Mouse (Mus musculus): ENCODE data around the gene Tmem262.
A peak's percentile ranks its signal among the peaks of the same experiment; 100 is the strongest.

Gene Tmem262

DNA sequence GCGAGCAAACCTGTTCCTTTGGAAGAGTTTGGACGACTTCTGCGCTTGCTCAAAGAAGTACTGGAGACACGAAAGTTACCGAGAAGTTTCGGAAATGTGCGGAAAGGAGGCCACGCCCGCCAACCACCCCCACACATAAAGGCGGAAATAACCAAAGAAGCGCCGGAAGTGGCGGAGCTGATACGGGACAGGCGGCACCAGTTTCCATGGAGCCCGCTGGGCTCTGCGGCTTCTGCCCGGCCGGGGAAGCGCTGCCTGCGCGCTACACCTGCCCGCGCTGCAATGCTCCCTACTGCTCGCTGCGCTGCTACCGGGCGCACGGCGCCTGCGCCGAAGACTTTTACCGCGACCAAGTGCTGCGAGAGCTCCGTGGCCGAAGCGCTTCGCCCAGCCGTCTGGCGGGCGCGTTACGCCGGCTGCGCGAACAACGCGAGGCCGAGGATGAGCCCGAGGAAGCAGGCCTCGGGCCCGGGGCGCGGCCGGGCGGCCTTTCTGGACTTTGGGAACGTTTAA, 18.8 kb upstream of the Tmem262 start, which contains the start of gene Znhit2:
Gene Znhit2, plus strand, starts transcription at position 172 of the 513 bp plus-strand sequence.
- peak; percentile 91 for DNase-seq (ENCODE audit: low spot score)

DNA sequence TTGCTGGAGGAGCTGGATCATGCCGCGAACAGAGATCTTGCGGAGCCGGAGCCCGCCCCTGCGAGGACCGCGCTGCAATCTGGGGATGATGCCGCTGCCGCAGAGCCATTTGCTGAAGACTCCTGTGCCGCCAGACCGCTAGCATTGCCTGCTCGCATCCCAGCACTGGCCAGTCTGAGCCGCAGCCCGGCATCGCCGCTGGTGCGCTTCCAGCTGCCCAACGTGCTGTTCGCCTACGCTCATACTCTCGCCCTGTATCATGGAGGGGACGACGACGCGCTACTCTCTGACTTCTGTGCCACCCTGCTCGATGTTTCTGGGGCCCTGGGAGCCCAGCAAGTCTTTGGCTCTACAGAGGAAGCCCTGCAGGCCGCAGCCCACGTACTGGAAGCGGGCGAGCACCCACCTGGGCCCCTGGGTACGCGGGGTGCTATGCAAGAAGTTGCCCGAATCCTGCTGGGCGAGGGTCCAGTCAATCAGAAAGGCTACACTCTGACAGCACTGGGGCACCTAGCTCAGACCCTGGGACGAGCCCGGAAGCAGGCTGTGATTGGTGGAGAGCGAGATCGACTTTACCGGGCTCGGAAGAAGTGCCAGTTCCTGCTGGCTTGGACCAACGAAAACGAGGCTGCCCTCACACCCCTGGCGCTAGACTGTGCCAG, 18.1 kb upstream of the Tmem262 start:
- no peak for DNase-seq (ENCODE audit: low spot score)

- DNase-seq (ENCODE audit: low spot score), result no peak
Measured at GRCm38 (mm10) chr19:6062418-6062817, 17.4 kb upstream of the Tmem262 start.

- no peak for DNase-seq (ENCODE audit: low spot score)
Measured at GRCm38 (mm10) chr19:6063081-6063480, 16.8 kb upstream of the Tmem262 start.

DNA sequence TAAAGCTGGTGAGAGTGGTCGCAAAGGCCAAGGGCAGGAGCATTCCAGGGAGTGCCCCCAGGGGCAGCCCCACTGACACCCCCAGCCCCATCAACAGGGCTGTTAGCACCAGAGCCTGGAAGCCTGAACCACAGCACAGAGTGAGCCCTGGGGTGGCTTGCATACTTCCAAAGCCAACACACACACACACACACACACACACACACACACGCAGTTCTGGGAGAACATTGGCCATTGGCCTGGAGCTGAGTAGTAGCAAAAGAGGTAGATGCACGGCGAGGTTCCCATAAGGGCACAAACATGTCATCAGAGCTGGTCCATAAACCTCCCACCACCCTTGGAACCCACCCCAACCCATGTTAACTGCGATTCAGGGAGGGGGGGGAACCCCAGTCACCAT, 13.3 kb upstream of the Tmem262 start:
- no peak for DNase-seq (ENCODE audit: low spot score)

GRCm38 (mm10) chr19:6067011-6067723, 12.7 kb upstream of the Tmem262 start:
- DNase-seq (ENCODE audit: low spot score), result peak; percentile 52

DNA sequence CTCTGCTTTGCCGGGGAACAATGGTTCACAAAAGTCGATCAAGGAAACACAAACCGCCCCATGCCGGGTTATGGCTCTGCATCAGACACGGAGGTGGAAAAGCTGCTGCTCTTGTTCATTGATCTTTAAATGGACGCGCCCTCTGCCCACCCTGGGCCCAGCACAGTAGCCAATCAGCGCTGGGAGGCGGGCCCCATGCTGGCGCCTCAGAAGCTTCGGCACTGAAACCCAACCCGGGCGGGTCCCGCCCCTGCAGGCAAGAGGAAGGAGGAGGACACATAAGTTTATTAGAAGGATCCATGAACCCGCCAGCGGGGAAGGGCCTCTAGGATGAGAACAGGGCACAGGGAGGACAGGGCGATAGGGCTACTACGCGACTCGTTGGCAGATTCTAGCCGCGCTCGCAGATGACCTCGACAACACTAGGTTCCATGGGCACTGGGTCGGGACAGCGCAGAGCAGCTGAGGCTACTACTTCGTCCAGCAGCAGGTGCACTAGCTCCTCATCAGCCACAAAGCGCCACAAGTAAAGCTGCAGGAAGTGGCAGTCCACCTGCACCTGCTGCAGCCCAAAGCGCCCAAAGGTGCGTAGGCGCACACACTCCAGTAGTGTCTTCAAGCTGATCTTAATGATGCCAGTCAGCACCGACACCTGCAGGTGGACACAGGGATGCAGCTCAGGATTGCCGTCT, 12.0 kb upstream of the Tmem262 start, which contains the start of gene Tm7sf2:
Gene Tm7sf2, minus strand, starts transcription at position 650 of the 692 bp plus-strand sequence.
- peak; percentile 91 for DNase-seq (ENCODE audit: low spot score)

DNA sequence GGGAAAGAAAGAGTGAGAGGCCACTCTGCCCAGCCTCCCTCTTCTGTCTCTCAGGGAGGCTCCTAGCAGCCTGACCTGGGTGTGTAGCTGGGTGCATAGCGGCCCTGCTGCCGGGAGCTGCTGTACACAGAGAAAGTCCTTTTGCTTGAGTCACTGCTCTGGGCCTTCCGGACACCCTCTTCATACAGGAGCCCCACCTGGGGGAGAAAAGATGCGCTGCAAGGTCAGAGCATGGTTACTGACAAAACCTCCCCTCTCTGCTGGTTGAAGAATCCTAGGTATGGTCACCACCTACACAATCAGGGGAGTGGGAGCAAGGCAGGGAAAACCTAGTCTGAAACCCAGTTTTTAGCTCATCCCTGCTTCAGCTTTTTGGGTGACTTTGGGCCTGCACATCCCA, 10.9 kb upstream of the Tmem262 start:
- no peak for DNase-seq (ENCODE audit: low spot score)

- DNase-seq (ENCODE audit: low spot score), result no peak
Measured at GRCm38 (mm10) chr19:6069851-6070250, 10.0 kb upstream of the Tmem262 start.

DNA sequence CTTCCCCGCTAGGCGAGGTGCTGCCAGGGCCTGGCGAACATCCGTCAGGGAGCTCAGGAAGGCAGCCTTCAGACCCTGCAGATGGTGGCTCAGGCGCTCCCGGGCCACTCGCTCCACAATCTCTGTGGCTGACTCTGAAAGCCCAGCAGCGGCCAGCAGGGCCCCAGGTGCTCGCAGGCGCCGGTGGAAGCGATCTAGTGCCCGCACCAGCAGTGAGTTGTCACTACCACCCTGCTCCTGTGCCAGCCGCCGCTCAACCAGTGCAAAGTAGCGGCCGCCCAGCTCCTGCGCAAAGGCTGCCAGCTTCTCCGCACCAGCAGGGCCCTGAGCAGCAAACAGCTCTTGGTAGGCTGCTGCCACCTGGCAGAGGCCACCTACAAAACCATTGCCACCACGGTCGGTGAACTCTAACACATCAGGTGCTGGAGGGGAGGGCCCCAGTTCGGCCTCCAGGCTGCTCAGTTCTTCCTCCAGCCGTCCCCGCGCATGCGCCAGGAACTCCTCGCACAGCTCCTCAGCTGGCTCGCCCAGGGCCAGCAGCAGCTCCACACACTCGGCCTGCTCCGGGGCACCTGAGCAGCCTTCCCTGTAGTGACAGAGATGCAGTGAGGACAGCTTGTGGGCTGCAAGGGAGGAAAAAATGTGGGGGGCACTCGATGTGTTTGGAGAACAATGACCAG, 9.1 kb upstream of the Tmem262 start:
- DNase-seq (ENCODE audit: low spot score), result no peak

GRCm38 (mm10) chr19:6071261-6071660, 8.6 kb upstream of the Tmem262 start:
- DNase-seq (ENCODE audit: low spot score), result no peak

- no peak for DNase-seq (ENCODE audit: low spot score)
Measured at GRCm38 (mm10) chr19:6073889-6074288, 5.9 kb upstream of the Tmem262 start.

GRCm38 (mm10) chr19:6076564-6077393, 3.1 kb upstream of the Tmem262 start, which contains the start of gene Vps51:
TSS of gene Vps51 (minus strand) at chr19:6077231.
- peak; percentile 75 for DNase-seq (ENCODE audit: low spot score)

GRCm38 (mm10) chr19:6082156-6082555, 2.3 kb downstream of the Tmem262 start, which contains the start of gene Gm28374:
TSS of gene Gm28374 (minus strand) at chr19:6082256.
- DNase-seq (ENCODE audit: low spot score), result no peak

- DNase-seq (ENCODE audit: low spot score), result peak; percentile 93
Measured at GRCm38 (mm10) chr19:6084478-6085248, 4.8 kb downstream of the Tmem262 start, which contains the start of the genes Zfpl1 and Cdca5. TSS of gene Zfpl1 (minus strand) at chr19:6084956. TSS of gene Cdca5 (plus strand) at chr19:6084983.

GRCm38 (mm10) chr19:6085417-6085879, 5.6 kb downstream of the Tmem262 start:
- DNase-seq (ENCODE audit: low spot score), result no peak

DNA sequence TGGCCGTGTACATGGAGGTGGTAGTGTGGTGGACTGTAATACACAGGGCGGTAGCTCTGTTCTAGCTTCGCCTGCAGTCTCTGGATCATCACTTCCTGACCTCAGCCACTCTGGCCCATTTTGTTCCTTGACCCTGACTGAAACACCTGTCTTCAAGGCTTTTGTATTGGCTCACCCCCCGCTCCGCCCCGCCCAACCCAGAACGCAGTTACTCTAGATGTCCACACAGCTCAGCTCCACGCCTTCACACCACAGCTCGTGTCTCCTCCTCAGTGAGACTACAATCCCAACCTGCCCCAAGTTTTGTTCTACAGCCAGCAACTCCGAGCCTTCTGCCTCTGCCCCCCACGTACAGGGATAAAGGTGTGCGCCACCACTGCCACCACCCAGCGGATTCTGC, 9.0 kb downstream of the Tmem262 start:
- DNase-seq (ENCODE audit: low spot score), result no peak

DNA sequence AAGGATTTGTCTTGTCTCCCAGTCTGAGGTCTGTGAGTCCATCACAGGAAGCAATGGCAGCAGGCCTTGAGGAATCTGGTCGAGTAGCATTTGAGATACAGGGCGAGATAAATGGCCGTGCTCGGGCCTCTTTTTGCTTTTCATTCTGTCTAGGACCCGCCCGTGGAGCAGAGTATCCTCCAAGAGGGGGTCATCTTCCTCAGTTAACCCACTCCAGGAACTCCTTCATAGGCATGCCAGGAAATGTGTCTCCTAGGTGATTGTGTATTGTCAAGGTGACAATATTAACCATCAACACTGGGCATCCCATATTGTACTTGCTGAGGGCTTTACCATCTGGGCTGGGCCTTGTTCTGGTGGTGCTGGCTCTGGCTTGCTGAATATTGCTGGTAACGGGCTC, 14.3 kb downstream of the Tmem262 start, which contains the start of gene AC131692.1:
Gene AC131692.1, plus strand, starts transcription at position 301 of the 400 bp plus-strand sequence.
- DNase-seq (ENCODE audit: low spot score), result no peak

- no peak for DNase-seq (ENCODE audit: low spot score)
Measured at GRCm38 (mm10) chr19:6097847-6098246, 18.0 kb downstream of the Tmem262 start.

GRCm38 (mm10) chr19:6101186-6101585, 21.4 kb downstream of the Tmem262 start:
- DNase-seq (ENCODE audit: low spot score), result no peak

Measured in ovary, adult 18-20 months (tissue).